Mouse (Mus musculus): ENCODE measurements around the gene Neurl3. TPM values are rescaled to one million over a fixed set of nuclear protein-coding genes. Genes with fewer than 3 reads are reported as not detected.

The Neurl3 gene
- polyA plus RNA-seq, 1 experiment from 2014 or later = 4.7 TPM

DNA sequence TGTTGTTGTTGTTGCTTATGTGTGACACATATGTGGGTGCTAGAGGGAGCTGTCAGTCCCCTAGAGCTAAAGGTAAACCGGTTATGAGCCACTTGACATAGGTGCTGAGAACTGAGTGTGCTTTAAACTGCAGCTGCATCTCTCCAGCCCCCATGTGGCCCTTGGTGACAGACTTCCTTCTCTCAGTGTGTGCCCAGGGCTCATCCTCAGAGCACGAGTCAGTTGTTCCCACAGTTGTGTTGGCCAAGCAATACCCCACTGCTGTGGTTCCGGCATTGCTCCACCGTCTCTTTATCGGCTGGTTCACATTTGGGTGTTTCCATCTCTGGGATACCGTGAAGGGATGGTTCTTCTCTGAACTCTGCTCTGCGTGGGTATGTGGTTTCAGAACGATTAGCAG lies 17.2 kb downstream of the Neurl3 start:
- peaks cover 22% of the 10 kb centered on the region for H3K4me1 ChIP-seq

DNA sequence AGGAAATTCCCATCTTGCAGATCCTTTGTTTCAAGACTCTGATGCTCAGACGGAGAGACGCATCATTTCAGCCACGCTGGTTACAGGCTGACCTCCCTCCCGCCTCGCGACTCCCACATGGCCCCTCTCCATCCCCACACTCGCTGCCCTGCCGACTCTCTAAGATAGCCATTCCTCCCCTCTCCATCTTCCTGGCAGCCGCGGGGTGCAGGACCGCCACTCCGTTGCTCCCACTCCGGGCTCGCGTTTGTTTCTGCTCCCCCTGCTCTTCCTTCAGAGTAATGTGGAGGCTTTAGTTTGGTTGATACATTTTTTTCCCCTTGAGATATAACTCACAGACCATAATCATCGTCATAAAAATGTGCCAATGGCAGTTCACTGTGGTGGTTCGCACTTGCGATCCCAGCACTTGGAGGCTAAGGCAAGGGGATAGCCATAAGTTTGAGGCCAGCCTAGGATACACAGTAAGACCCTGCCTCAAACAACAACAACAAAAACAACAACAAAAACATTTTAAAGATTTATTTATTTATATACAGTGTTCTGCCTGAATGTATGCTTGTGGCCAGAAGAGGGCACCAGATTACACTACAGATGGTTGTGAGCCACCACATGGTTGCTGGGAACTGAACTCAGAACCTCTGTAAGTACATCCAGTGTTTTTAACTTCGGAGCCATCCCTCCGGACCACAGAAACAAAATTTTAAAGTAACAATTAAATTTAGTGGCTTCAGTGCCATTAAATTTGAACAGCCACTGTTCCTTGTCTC lies 18.4 kb downstream of the Neurl3 start:
- no peak for ATAC-seq (ENCODE audit: extremely low read depth, insufficient number of reproducible peaks, low FRiP score, low TSS enrichment)

More for the DNA sequence above, 17.2 kb downstream of the Neurl3 start:
- no peak for ATAC-seq (ENCODE audit: extremely low read depth, insufficient number of reproducible peaks, low FRiP score, low TSS enrichment)
- Histone ChIP-seq H3K4me2 (no peak overlapping the region), H3K9ac (no peak overlapping the region), H3K27me3 (replicated peaks) (peaks cover 32% of the 10 kb centered on the region), H3K4me3 (no peak overlapping the region), H3K9me3 (peaks cover 9% of the 10 kb centered on the region), H3K27ac (replicated peaks) (no peak overlapping the region), H3K36me3 (no peaks in the 10 kb centered on the region)
- 83% methylated on average over 8 of the region's 8 CpGs for WGBS

DNA sequence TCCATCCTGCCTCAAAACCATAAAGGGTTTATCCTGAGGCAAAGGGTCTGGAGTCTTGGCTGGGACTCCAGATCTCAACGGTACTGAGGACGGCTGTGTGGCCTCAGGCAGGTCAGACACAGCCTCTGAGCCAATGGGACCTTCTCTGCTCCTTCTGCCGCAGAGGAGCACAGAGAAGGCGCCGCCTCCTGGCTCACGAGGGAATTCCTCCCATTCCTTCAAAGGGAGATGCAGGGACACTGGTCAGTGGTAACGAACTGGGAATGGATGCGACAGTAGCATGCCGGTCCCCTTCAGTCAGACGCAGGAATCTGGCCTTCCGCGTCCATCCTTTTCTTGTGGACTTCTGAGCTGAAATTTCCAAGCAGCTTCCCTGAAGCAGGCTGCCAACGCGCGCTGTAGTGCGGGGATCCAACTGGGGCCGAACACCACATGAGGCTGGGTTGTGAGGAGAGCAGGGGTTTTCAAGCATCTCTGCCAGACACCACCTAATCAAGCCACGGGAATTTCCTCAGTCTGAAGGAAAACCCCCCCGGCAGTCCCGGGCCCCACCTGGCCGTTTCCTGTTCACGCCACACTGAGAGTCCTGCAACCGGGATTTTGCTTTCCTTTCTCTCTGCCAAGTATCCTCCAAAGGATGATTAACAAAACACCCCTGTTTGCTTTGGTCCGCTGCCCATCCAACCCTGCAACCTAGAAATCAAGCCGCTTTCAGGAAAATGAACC lies 19.7 kb downstream of the Neurl3 start:
- H3K27me3 ChIP-seq (replicated peaks) = peaks cover 32% of the 10 kb centered on the region
- ATAC-seq (ENCODE audit: extremely low read depth, insufficient number of reproducible peaks, low FRiP score, low TSS enrichment) = no peak
- peak overlapping the region; percentile 78 for H3K27ac ChIP-seq (replicated peaks)
- H3K9me3 ChIP-seq = peaks cover 9% of the 10 kb centered on the region
- peak overlapping the region; percentile 63 for H3K4me2 ChIP-seq
- H3K4me1 ChIP-seq = peaks cover 22% of the 10 kb centered on the region
- WGBS = 8% methylated on average over 25 of the region's 25 CpGs
- H3K4me3 ChIP-seq = peak overlapping the region; percentile 33
- peak overlapping the region; percentile 62 for H3K9ac ChIP-seq
- no peaks in the 10 kb centered on the region for H3K36me3 ChIP-seq

More for the DNA sequence above, 18.4 kb downstream of the Neurl3 start:
- Histone ChIP-seq H3K4me3 (no peak overlapping the region), H3K27ac (replicated peaks) (peak overlapping the region; percentile 78), H3K9ac (0 out of 2 replicates have a peak overlapping the region, but pooled peaks have one; percentile 16), H3K36me3 (no peaks in the 10 kb centered on the region), H3K4me2 (peak overlapping the region; percentile 29), H3K27me3 (replicated peaks) (peaks cover 32% of the 10 kb centered on the region), H3K9me3 (peaks cover 9% of the 10 kb centered on the region), H3K4me1 (peaks cover 22% of the 10 kb centered on the region)
- WGBS = 23% methylated on average over 20 of the region's 20 CpGs

DNA sequence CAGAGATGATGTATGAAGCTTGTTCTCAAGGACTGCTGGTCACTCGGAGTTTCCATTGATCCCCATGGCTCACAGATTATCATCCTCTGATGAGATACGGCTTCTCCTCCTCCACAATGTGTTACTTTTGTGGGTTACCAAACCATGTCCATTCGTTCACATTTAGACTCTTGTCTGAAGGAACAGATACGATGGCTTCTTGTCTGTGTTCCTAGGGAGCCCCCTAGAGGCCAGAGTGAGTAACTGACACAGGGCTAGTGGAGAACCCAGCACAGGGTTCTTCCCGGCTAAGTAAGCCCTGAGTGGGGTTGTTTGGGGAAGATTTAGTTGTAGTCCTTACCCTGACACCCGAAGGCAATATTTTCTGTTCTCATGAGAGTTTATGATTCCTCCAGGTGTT lies 21.7 kb downstream of the Neurl3 start:
- 6% methylated on average over 6 of the region's 6 CpGs for WGBS
- H3K9me3 ChIP-seq = peaks cover 9% of the 10 kb centered on the region
- no peak overlapping the region for H3K9ac ChIP-seq
- ATAC-seq (ENCODE audit: extremely low read depth, insufficient number of reproducible peaks, low FRiP score, low TSS enrichment) = peak; percentile 49; the same call in 1 of the 2 replicates
- no peak overlapping the region for H3K4me2 ChIP-seq
- no peak overlapping the region for H3K4me3 ChIP-seq
- no peak overlapping the region for H3K27ac ChIP-seq (replicated peaks)
- peaks cover 32% of the 10 kb centered on the region for H3K27me3 ChIP-seq (replicated peaks)
- no peaks in the 10 kb centered on the region for H3K36me3 ChIP-seq
- peaks cover 22% of the 10 kb centered on the region for H3K4me1 ChIP-seq

DNA sequence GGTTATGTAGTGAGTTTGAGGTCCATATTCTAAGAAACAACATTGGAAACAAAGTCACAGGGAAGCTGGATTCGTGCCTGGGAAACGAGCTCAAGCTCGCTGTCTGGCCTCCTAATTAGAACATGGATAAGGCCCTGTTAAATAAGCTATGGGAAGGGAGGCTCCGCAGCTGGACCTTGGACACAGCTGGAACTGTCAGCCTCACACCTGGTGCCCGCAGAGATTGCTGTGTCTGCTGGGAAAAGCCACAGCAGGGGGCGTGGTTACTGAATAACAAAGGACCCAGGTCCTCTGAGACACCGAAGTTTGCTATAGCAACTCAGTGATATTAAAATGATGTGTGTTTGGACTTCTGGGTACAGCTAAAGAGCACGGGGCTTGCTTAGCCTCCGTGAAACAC lies 23.1 kb downstream of the Neurl3 start:
- Histone ChIP-seq H3K4me1 (peaks cover 22% of the 10 kb centered on the region), H3K9ac (no peak overlapping the region), H3K4me3 (no peak overlapping the region), H3K4me2 (no peak overlapping the region), H3K27ac (replicated peaks) (no peak overlapping the region), H3K27me3 (replicated peaks) (peaks cover 30% of the 10 kb centered on the region), H3K36me3 (no peaks in the 10 kb centered on the region), H3K9me3 (peaks cover 4% of the 10 kb centered on the region)
- 17% methylated on average over 9 of the region's 9 CpGs for WGBS
- ATAC-seq (ENCODE audit: extremely low read depth, insufficient number of reproducible peaks, low FRiP score, low TSS enrichment) = no peak

GRCm38 (mm10) chr1:36246688-36247087 lies 27.8 kb downstream of the Neurl3 start:
- no peak for ATAC-seq (ENCODE audit: extremely low read depth, insufficient number of reproducible peaks, low FRiP score, low TSS enrichment)
- 54% methylated on average over 6 of the region's 6 CpGs for WGBS
- Histone ChIP-seq H3K9me3 (no peaks in the 10 kb centered on the region), H3K27ac (replicated peaks) (no peak overlapping the region), H3K36me3 (no peaks in the 10 kb centered on the region), H3K4me1 (peaks cover 19% of the 10 kb centered on the region), H3K27me3 (replicated peaks) (no peaks in the 10 kb centered on the region), H3K4me2 (no peak overlapping the region), H3K4me3 (no peak overlapping the region), H3K9ac (no peak overlapping the region)

DNA sequence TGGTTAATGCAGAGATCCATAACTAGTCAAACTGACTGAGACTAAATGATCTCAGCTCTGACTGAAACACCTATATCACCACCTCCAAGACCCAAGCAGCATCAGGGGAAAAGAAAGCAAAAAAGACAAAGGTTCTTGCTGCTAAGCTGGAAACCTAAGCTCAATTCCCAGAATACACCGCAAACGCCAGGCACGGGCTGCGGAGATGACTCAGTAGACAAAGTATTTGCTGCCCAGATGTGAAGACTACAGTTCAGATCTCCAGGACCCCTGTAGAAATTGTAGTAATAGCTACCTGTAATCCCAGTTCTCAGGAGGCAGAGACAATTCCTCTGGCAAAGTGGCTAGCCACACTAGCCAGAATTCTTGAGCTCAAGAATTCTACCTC lies 29.7 kb downstream of the Neurl3 start:
- Histone ChIP-seq H3K4me2 (peak overlapping the region; percentile 94), H3K4me3 (peak overlapping the region; percentile 97)
- WGBS = 66% methylated on average over 4 of the region's 4 CpGs

GRCm38 (mm10) chr1:36244058-36244827 lies 30.2 kb downstream of the Neurl3 start, which contains the start of gene Uggt1:
Gene Uggt1, minus strand, starts transcription at chr1:36244720.
- H3K9ac ChIP-seq = peak within 1 kb of the TSS; percentile 84
- peak; percentile 85 for ATAC-seq (ENCODE audit: extremely low read depth, insufficient number of reproducible peaks, low FRiP score, low TSS enrichment)
- WGBS = 2% methylated on average over 49 of the region's 49 CpGs

More for the DNA sequence above, 29.7 kb downstream of the Neurl3 start:
- H3K36me3 ChIP-seq = no peaks in the 10 kb centered on the region
- no peak overlapping the region for H3K27ac ChIP-seq (replicated peaks)
- no peak for ATAC-seq (ENCODE audit: extremely low read depth, insufficient number of reproducible peaks, low FRiP score, low TSS enrichment)
- no peak overlapping the region for H3K9ac ChIP-seq
- H3K4me1 ChIP-seq = peaks cover 19% of the 10 kb centered on the region
- no peaks in the 10 kb centered on the region for H3K27me3 ChIP-seq (replicated peaks)
- H3K9me3 ChIP-seq = no peaks in the 10 kb centered on the region

GRCm38 (mm10) chr1:36243447-36244057 lies 30.9 kb downstream of the Neurl3 start:
- Histone ChIP-seq H3K4me3 (peak overlapping the region; percentile 97), H3K27ac (replicated peaks) (peak overlapping the region; percentile 83), H3K27me3 (replicated peaks) (no peaks in the 10 kb centered on the region), H3K36me3 (no peaks in the 10 kb centered on the region), H3K9me3 (no peaks in the 10 kb centered on the region), H3K4me1 (peaks cover 19% of the 10 kb centered on the region), H3K4me2 (peak overlapping the region; percentile 94), H3K9ac (peak overlapping the region; percentile 84)
- ATAC-seq (ENCODE audit: extremely low read depth, insufficient number of reproducible peaks, low FRiP score, low TSS enrichment) = no peak
- WGBS = 3% methylated on average over 21 of the region's 21 CpGs

More at GRCm38 (mm10) chr1:36244058-36244827, 30.2 kb downstream of the Neurl3 start, which contains the start of gene Uggt1:
- H3K27ac ChIP-seq (replicated peaks) = peak within 1 kb of the TSS; percentile 83
- no peaks in the 10 kb centered on the region for H3K36me3 ChIP-seq
- peak within 1 kb of the TSS; percentile 94 for H3K4me2 ChIP-seq
- H3K4me3 ChIP-seq = peak within 1 kb of the TSS; percentile 97
- H3K4me1 ChIP-seq = peaks cover 19% of the 10 kb centered on the region
- H3K9me3 ChIP-seq = no peaks in the 10 kb centered on the region
- no peaks in the 10 kb centered on the region for H3K27me3 ChIP-seq (replicated peaks)

GRCm38 (mm10) chr1:36241903-36242429 lies 32.5 kb downstream of the Neurl3 start:
- peaks cover 19% of the 10 kb centered on the region for H3K4me1 ChIP-seq
- H3K27ac ChIP-seq (replicated peaks) = no peak overlapping the region
- WGBS = 86% methylated on average over 15 of the region's 15 CpGs
- ATAC-seq (ENCODE audit: extremely low read depth, insufficient number of reproducible peaks, low FRiP score, low TSS enrichment) = no peak
- no peak overlapping the region; the same call in 1 of the 2 replicates for H3K9ac ChIP-seq
- H3K36me3 ChIP-seq = no peaks in the 10 kb centered on the region
- H3K9me3 ChIP-seq = no peaks in the 10 kb centered on the region
- H3K4me2 ChIP-seq = no peak overlapping the region
- H3K27me3 ChIP-seq (replicated peaks) = no peaks in the 10 kb centered on the region
- no peak overlapping the region for H3K4me3 ChIP-seq

Measured in heart, embryonic 13.5 days (tissue).